Mouse (Mus musculus) gastrocnemius, adult 2 months (tissue): Measurements from ENCODE around the gene Ano1. TPM values are rescaled to one million over a fixed set of nuclear protein-coding genes. Genes with fewer than 3 reads are reported as not detected.

Experiments used
- DNase-seq: peaks from one replicate; pipeline ENCODE4 v3.0.0; 2022
- H3K27ac ChIP-seq: fragments of 200-600 bp; 2 replicates; pipeline ENCODE4 v1.8.1; 2022; ENCODE audit warnings: mild to moderate bottlenecking
- H3K4me3 ChIP-seq: fragments of 200-600 bp; 2 replicates; pipeline ENCODE4 v1.8.1; 2022; ENCODE audit warnings: mild to moderate bottlenecking, moderate library complexity
- CTCF ChIP-seq: fragments of 200-600 bp; IDR thresholded peaks from 2 replicates; pipeline ENCODE4 v1.8.1; 2022; ENCODE audit warnings: antibody characterized with exemption, mild to moderate bottlenecking, moderate library complexity
- intact Hi-C: fragments of 180-260 bp; cut with DNase I; formaldehyde crosslinking; loops from one replicate; pipeline ENCODE4 v1.15.1; 2025
- total RNA-seq, 2 experiments: library from RNA; stranded (reverse); gene quantifications; 2 replicates each; pipeline ENCODE4 v1.2.3; 2021

Ano1 gene
- total RNA-seq, 2 experiments from 2014 or later = 2.9 to 3.7 TPM

GRCm38 (mm10) chr7:144577876-144578275 lies 173.9 kb downstream of the Ano1 start:
- Histone ChIP-seq H3K27ac (peak overlapping the region; percentile 63), H3K4me3 (no peak overlapping the region)
- no peak for TF ChIP-seq CTCF
- DNase-seq = no peak
- intact Hi-C loops = loop anchor here (5.0 kb wide), 1 partner anchor 116 kb away; no protein-coding TSS in a partner anchor

DNA sequence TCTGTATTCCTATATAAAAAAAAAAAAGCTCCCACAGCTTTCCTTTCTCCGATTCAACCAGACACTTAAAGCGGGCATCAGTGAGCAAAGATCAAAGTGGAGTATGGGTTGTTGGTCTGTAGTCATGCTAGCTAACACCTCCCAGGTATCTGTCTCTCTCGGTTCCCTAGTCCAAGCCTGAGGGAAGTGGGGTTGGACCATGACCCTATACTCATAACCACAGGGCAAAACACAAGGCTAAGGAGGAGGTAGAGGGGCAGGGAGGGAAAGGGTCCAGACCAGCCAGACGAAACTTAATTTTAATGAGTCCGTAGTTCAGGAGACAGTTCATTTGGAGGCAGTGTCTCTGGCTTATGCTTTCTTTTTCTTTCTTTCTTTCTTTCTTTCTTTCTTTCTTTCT lies 179.5 kb downstream of the Ano1 start:
- TF ChIP-seq CTCF = no peak
- intact Hi-C loops = no loop called here
- Histone ChIP-seq H3K4me3 (no peak overlapping the region), H3K27ac (no peak overlapping the region)
- DNase-seq = no peak

- no peak overlapping the region for H3K27ac ChIP-seq
- no peak overlapping the region for H3K4me3 ChIP-seq
- no peak for DNase-seq
- TF ChIP-seq CTCF = no peak
- intact Hi-C loops = no loop called here
These were observed 180.2 kb downstream of the Ano1 start for GRCm38 (mm10) chr7:144571598-144571997.

- peak overlapping the region; percentile 38 for H3K27ac ChIP-seq
These were observed 182.3 kb downstream of the Ano1 start for GRCm38 (mm10) chr7:144569428-144569827.

DNA sequence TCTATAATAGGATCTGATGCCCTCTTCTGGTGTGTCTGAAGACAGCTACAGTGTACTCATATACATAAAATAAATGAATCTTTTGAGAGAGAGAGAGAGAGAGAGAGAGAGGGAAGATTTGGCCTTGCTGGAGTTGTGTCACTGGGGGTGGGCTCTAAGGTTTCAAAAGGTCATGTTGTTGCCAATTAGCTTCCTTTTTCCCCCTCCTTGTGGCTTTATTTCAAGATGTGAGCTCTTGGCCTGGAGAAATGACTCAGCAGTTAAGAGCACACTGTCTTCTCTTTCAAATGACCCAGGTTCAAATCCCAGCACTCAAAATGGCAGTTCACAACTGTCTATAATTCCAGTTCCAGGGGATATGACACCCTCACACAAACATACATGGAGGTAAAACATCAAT lies 183.7 kb downstream of the Ano1 start:
- DNase-seq = no peak
- Histone ChIP-seq H3K27ac (no peak overlapping the region), H3K4me3 (no peak overlapping the region)
- intact Hi-C loops = no loop called here
- TF ChIP-seq CTCF = no peak

More at GRCm38 (mm10) chr7:144569428-144569827, 182.3 kb downstream of the Ano1 start:
- intact Hi-C loops = no loop called here
- H3K4me3 ChIP-seq = no peak overlapping the region
- TF ChIP-seq CTCF = no peak
- DNase-seq = peak; percentile 69

DNA sequence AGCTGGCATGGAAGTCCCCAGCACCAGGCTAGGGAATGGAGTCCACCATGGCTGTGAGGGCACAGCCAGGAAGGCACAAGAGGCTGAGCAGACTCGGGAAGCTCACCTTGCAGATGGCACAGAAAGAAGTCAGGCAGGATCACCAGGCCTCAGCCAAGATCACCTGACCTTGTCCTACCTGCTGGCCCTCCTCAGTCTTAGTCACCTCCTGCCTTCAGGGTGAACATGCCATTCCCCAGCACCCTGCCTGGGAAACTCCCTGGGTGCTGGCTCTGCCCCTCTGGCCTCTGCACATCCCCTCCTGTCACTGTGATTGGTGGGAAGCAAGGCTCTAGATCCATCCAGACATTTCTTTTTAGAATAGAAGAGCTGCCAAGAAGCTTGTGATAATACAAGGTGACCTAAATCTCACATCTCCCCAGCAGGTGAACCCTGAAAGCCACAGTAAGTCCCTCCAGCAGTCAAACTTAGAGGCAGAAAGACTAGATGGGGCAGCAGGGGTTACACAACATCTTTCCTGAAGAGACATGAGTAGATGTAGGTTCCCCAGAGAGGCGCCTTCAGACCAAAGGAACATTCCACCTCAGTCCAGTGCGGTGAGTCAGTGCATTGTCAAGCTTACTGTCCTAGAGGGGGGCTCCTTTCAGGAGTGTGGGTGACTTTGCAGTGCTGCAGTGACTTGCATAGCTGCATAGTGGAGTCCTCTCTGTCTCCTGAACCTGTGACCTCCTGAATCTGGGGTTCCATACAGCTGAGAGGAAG lies 184.7 kb downstream of the Ano1 start:
- no peak for TF ChIP-seq CTCF
- Histone ChIP-seq H3K27ac (no peak overlapping the region), H3K4me3 (no peak overlapping the region)
- intact Hi-C loops = no loop called here
- no peak for DNase-seq

GRCm38 (mm10) chr7:144563456-144564155 lies 188.2 kb downstream of the Ano1 start:
- H3K27ac ChIP-seq = no peak overlapping the region
- no peak overlapping the region for H3K4me3 ChIP-seq
- intact Hi-C loops = no loop called here
- no peak for DNase-seq
- no peak for TF ChIP-seq CTCF

GRCm38 (mm10) chr7:144562016-144562415 lies 189.8 kb downstream of the Ano1 start:
- DNase-seq = no peak
- intact Hi-C loops = no loop called here
- no peak for TF ChIP-seq CTCF
- H3K27ac ChIP-seq = no peak overlapping the region
- no peak overlapping the region for H3K4me3 ChIP-seq

DNA sequence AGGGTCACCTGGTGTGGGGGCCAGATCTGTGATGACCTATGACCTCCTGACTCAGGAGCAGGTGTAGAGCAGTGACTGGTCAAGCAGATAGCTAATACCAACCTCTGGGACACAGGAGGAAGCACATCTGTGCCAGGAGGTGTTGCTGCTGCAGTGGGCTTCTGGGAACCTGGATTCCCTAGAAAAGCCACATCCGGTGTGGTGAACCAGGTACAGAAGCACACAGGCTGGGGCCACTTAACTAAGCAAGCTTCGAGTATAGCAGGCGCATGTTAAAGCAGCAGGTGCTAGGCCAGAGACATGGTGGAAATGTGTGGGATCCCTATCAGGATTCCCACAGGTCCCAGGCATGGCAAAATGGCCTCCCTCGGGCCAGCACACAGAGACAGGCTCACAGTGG lies 191.2 kb downstream of the Ano1 start:
- no peak for DNase-seq
- TF ChIP-seq CTCF = no peak
- intact Hi-C loops = no loop called here
- Histone ChIP-seq H3K27ac (no peak overlapping the region), H3K4me3 (no peak overlapping the region)

- no peak overlapping the region for H3K27ac ChIP-seq
- H3K4me3 ChIP-seq = no peak overlapping the region
- intact Hi-C loops = loop anchor here (5.0 kb wide), 1 partner anchor 41 kb away; no protein-coding TSS in a partner anchor
- peak; percentile 19; the same call in 1 of the 2 replicates for TF ChIP-seq CTCF
- no peak for DNase-seq
These were observed 193.2 kb downstream of the Ano1 start for GRCm38 (mm10) chr7:144558552-144558951.

- no peak for DNase-seq
These were observed 197.7 kb downstream of the Ano1 start for GRCm38 (mm10) chr7:144554123-144554472.

DNA sequence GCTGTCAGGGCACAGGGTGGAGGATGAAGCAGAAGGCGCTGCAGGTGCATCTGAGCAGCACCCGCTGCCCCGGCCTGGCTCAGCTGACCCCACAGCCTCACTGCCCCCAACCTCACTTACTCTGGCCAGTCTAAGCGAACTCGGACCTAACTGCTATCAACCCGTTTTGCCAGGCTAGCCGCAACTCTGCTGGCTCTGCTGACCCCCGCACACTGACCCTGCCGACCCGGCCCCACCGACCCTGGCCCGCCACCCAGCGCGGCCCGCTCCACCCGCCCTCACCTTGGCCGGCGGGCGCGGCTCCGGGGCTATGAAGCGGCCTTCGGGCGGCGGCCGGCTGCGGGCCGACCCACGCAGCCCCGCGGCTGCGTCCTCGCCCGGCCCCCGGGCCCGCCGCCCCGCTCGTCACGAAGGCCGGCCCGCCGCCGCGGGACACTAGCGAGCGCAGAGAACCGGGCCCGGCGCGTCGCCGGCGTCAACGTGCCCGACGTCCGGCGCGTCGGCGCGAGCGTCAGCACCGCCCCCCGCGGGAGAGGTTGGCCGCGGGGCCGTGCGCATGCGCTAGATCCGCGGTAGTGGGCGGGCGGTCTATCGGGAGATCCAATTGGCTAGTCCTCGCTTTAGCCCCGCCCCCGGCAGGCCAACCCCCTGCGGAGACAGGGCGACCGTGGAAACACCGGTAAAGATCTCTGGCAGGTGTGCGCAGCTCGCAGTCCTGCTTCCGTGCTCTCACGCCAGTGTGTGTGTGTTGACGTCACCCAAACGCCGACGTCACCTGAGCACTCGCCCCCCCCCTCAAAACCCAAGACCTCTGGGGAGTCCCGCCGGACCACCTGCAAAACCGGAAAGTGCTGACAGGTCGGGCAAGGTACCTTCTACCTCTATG lies 198.3 kb downstream of the Ano1 start, which contains the start of gene Ppfia1:
Gene Ppfia1, minus strand, starts transcription at position 493 of the 886 bp plus-strand sequence.
- TF ChIP-seq CTCF = no peak
- peak within 1 kb of the TSS; percentile 96 for H3K27ac ChIP-seq
- H3K4me3 ChIP-seq = peak within 1 kb of the TSS; percentile 76
- intact Hi-C loops = loop anchor here (2.0 kb wide), 1 partner anchor 27 kb away; no protein-coding TSS in a partner anchor
- peak; percentile 100 for DNase-seq

More at GRCm38 (mm10) chr7:144554123-144554472, 197.7 kb downstream of the Ano1 start:
- peak overlapping the region; percentile 76 for H3K4me3 ChIP-seq
- peak overlapping the region; percentile 96 for H3K27ac ChIP-seq
- TF ChIP-seq CTCF = no peak
- intact Hi-C loops = no loop called here
